Mouse (Mus musculus): ENCODE measurements around the gene Mlh1. TPM values are rescaled to one million over a fixed set of nuclear protein-coding genes. Genes with fewer than 3 reads are reported as not detected.

The Mlh1 gene
- polyA plus RNA-seq, 1 experiment from 2014 or later: 48.6 TPM

DNA sequence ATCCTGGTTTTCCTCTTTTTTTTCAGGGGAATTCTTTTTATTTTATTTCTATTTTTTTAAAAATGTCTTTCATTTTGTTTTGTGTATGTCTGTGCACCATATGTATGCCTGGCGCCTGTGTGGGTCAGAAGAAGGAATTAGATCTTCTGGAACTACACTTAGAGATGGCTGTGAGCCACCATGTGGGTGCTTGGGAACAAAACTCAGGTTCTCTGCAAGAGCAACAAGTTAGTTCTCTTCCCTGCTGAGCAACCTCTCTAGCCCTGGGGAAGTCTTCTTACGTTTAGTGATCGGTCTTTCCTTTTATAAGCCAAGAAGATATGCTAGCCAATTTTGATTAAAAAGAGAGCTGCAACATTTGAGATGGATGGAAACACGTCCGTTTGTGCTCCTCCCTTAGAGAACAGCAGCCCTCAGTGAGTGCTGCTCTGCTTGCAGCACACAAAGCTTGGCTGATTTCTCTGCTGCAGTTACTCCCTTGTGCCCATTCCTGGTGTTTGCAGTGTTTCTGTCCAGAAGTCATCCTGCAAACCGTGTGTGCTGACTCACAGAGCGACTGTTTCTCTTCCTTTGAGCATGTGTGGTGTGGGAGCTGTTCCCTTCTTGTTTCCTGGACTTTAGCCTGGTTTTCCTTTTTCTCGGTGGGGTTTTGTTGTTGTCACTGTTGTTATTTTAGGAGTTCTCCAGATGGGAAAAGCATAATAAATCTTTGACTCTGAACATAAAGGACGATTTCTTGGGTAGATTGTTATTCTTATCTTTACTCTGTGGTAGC is 66.8 kb downstream of the Mlh1 start:
- no peak for ATAC-seq (ENCODE audit: insufficient read depth, low FRiP score, low TSS enrichment)
- H3K9ac ChIP-seq (ENCODE audit: low read length): no peak overlapping the region
- no peak for DNase-seq (ENCODE audit: low spot score)

GRCm38 (mm10) chr9:111200208-111200607 is 71.4 kb downstream of the Mlh1 start:
- H3K9me3 ChIP-seq (ENCODE audit: control insufficient read depth, low read length): no peaks in the 10 kb centered on the region
- no peaks in the 10 kb centered on the region for H3K4me1 ChIP-seq (ENCODE audit: control insufficient read depth, insufficient read depth, low read length)
- no peak overlapping the region for H3K27ac ChIP-seq (ENCODE audit: low read depth, low read length)
- H3K4me2 ChIP-seq (ENCODE audit: low read depth): no peak overlapping the region
- DNase-seq (ENCODE audit: low spot score) (no peak), ATAC-seq (ENCODE audit: insufficient read depth, low FRiP score, low TSS enrichment) (no peak)
- H3K27me3 ChIP-seq (ENCODE audit: control insufficient read depth, insufficient read depth, low read length): no peaks in the 10 kb centered on the region
- H3K9ac ChIP-seq (ENCODE audit: low read length): no peak overlapping the region
- no peaks in the 10 kb centered on the region; the same call in 1 of the 2 replicates for H3K36me3 ChIP-seq (ENCODE audit: control insufficient read depth, insufficient read depth, low read length)
- H3K4me3 ChIP-seq (ENCODE audit: low read depth, low read length): no peak overlapping the region

More for the DNA sequence above, 66.8 kb downstream of the Mlh1 start:
- Histone ChIP-seq H3K4me2 (ENCODE audit: low read depth) (no peak overlapping the region), H3K27ac (ENCODE audit: low read depth, low read length) (no peak overlapping the region), H3K4me3 (ENCODE audit: low read depth, low read length) (no peak overlapping the region), H3K36me3 (ENCODE audit: control insufficient read depth, insufficient read depth, low read length) (no peaks in the 10 kb centered on the region), H3K4me1 (ENCODE audit: control insufficient read depth, insufficient read depth, low read length) (no peaks in the 10 kb centered on the region), H3K27me3 (ENCODE audit: control insufficient read depth, insufficient read depth, low read length) (no peaks in the 10 kb centered on the region), H3K9me3 (ENCODE audit: control insufficient read depth, low read length) (no peaks in the 10 kb centered on the region)
- WGBS: 66% methylated on average over 9 of the region's 9 CpGs

DNA sequence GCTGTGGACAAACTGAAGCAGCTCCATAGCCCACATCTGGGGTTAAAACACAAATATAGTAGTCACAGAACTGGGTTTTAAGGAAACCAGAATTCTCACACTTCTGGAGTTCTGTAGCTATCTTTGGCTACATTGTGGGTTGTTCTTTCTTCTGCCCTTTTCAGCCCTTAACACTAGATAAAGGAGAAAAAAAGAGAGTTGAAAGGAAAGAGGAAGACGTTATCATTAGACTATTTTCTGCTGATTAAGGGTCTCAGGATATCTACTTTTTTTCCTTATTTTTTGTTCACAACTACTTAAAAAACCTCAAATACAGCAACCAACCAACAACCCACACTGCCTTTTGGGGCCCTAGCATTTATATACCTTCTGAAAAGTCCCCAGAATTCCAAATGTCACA is 73.3 kb downstream of the Mlh1 start:
- H3K4me3 ChIP-seq (ENCODE audit: low read depth, low read length): no peak overlapping the region
- H3K36me3 ChIP-seq (ENCODE audit: control insufficient read depth, insufficient read depth, low read length): no peaks in the 10 kb centered on the region; the same call in 1 of the 2 replicates
- H3K27me3 ChIP-seq (ENCODE audit: control insufficient read depth, insufficient read depth, low read length): no peaks in the 10 kb centered on the region
- no peaks in the 10 kb centered on the region for H3K9me3 ChIP-seq (ENCODE audit: control insufficient read depth, low read length)
- no peaks in the 10 kb centered on the region for H3K4me1 ChIP-seq (ENCODE audit: control insufficient read depth, insufficient read depth, low read length)
- no peak overlapping the region for H3K4me2 ChIP-seq (ENCODE audit: low read depth)
- DNase-seq (ENCODE audit: low spot score): no peak
- 94% methylated on average over 1 of the region's 1 CpGs for WGBS
- ATAC-seq (ENCODE audit: insufficient read depth, low FRiP score, low TSS enrichment): no peak
- H3K27ac ChIP-seq (ENCODE audit: low read depth, low read length): no peak overlapping the region
- H3K9ac ChIP-seq (ENCODE audit: low read length): no peak overlapping the region

DNA sequence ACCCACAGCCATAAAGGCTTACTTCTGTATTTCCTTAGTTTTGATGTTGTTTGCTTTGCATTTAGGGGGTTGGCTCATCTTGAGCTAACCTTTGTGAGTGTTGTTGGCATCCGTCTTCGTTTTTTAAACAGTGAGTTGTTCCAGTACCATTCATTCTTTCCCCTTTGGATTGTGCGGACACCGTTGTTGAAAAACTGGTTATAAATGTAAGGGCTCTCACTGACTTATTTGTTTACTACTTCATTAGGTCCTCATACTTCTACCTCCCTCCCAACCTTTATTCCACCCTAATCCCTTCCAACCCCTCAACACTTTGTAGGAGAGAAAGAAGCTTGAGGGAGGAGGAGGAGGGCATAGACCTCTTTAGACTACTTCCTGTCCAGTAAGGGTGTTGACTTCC is 73.9 kb downstream of the Mlh1 start:
- H3K4me2 ChIP-seq (ENCODE audit: low read depth): no peak overlapping the region
- no peak overlapping the region for H3K27ac ChIP-seq (ENCODE audit: low read depth, low read length)
- no peak overlapping the region for H3K4me3 ChIP-seq (ENCODE audit: low read depth, low read length)
- WGBS: 94% methylated on average over 4 of the region's 4 CpGs
- H3K9me3 ChIP-seq (ENCODE audit: control insufficient read depth, low read length): no peaks in the 10 kb centered on the region
- ATAC-seq (ENCODE audit: insufficient read depth, low FRiP score, low TSS enrichment) (no peak), DNase-seq (ENCODE audit: low spot score) (no peak)
- no peak overlapping the region for H3K9ac ChIP-seq (ENCODE audit: low read length)
- H3K36me3 ChIP-seq (ENCODE audit: control insufficient read depth, insufficient read depth, low read length): no peaks in the 10 kb centered on the region; the same call in 1 of the 2 replicates
- no peaks in the 10 kb centered on the region for H3K27me3 ChIP-seq (ENCODE audit: control insufficient read depth, insufficient read depth, low read length)
- H3K4me1 ChIP-seq (ENCODE audit: control insufficient read depth, insufficient read depth, low read length): no peaks in the 10 kb centered on the region

DNA sequence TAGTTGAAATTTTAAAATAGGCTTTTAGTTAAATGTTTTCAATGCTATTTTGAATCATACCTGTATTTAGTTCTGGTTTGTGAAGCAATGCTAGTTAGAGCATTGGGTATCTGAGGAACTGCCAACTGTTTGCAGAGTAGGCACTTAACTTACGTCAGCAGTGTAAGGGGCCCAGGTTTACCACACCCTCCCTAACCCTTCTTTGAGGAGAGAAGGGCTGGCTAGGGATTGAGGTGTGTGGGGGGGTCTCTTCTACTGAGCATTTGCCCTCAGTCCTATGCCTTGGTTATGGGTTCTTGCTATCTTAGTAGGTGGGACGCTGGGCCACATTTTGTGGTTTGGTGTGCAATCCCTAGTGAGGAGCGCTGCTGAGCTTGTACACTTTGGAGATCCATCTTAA is 74.5 kb downstream of the Mlh1 start:
- no peak overlapping the region for H3K4me3 ChIP-seq (ENCODE audit: low read depth, low read length)
- no peak for DNase-seq (ENCODE audit: low spot score)
- H3K27ac ChIP-seq (ENCODE audit: low read depth, low read length): no peak overlapping the region
- no peaks in the 10 kb centered on the region for H3K9me3 ChIP-seq (ENCODE audit: control insufficient read depth, low read length)
- H3K4me2 ChIP-seq (ENCODE audit: low read depth): no peak overlapping the region
- WGBS: 92% methylated on average over 3 of the region's 3 CpGs
- H3K9ac ChIP-seq (ENCODE audit: low read length): no peak overlapping the region
- no peaks in the 10 kb centered on the region for H3K27me3 ChIP-seq (ENCODE audit: control insufficient read depth, insufficient read depth, low read length)
- no peaks in the 10 kb centered on the region for H3K4me1 ChIP-seq (ENCODE audit: control insufficient read depth, insufficient read depth, low read length)
- no peak for ATAC-seq (ENCODE audit: insufficient read depth, low FRiP score, low TSS enrichment)
- H3K36me3 ChIP-seq (ENCODE audit: control insufficient read depth, insufficient read depth, low read length): no peaks in the 10 kb centered on the region; the same call in 1 of the 2 replicates

DNA sequence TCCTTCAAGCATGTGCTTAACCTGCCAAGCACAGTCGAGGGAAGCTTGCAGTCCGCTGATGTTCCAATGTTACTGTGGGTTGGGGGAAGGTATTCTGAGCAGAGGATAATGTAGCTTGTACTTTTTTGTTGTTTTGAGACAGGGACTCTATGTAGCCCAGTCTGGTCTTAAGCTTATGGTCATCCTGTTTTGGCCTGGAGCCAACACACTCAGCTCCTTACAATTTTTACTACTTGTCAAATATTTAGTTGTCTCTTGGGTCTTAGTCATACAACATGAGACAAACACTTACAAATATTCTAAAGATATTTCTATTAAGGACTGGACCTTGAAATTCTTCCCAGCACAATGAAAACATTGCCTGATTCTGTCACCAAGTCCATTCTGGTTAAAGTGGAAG is 78.4 kb downstream of the Mlh1 start:
- H3K4me3 ChIP-seq (ENCODE audit: low read depth, low read length): no peak overlapping the region
- no peaks in the 10 kb centered on the region for H3K4me1 ChIP-seq (ENCODE audit: control insufficient read depth, insufficient read depth, low read length)
- peaks cover 2% of the 10 kb centered on the region; the same call in 1 of the 2 replicates for H3K36me3 ChIP-seq (ENCODE audit: control insufficient read depth, insufficient read depth, low read length)
- DNase-seq (ENCODE audit: low spot score) (no peak), ATAC-seq (ENCODE audit: insufficient read depth, low FRiP score, low TSS enrichment) (no peak)
- no peaks in the 10 kb centered on the region for H3K27me3 ChIP-seq (ENCODE audit: control insufficient read depth, insufficient read depth, low read length)
- no peaks in the 10 kb centered on the region for H3K9me3 ChIP-seq (ENCODE audit: control insufficient read depth, low read length)
- H3K4me2 ChIP-seq (ENCODE audit: low read depth): no peak overlapping the region
- H3K27ac ChIP-seq (ENCODE audit: low read depth, low read length): no peak overlapping the region
- WGBS: 96% methylated on average over 2 of the region's 2 CpGs
- H3K9ac ChIP-seq (ENCODE audit: low read length): no peak overlapping the region

GRCm38 (mm10) chr9:111188731-111189130 is 82.9 kb downstream of the Mlh1 start:
- ATAC-seq (ENCODE audit: insufficient read depth, low FRiP score, low TSS enrichment): no peak

GRCm38 (mm10) chr9:111186861-111187260 is 84.7 kb downstream of the Mlh1 start:
- Histone ChIP-seq H3K36me3 (ENCODE audit: control insufficient read depth, insufficient read depth, low read length) (peaks cover 2% of the 10 kb centered on the region; the same call in 1 of the 2 replicates), H3K27me3 (ENCODE audit: control insufficient read depth, insufficient read depth, low read length) (no peaks in the 10 kb centered on the region), H3K4me2 (ENCODE audit: low read depth) (no peak overlapping the region), H3K4me1 (ENCODE audit: control insufficient read depth, insufficient read depth, low read length) (no peaks in the 10 kb centered on the region), H3K9ac (ENCODE audit: low read length) (no peak overlapping the region), H3K4me3 (ENCODE audit: low read depth, low read length) (no peak overlapping the region), H3K9me3 (ENCODE audit: control insufficient read depth, low read length) (no peaks in the 10 kb centered on the region), H3K27ac (ENCODE audit: low read depth, low read length) (no peak overlapping the region)
- DNase-seq (ENCODE audit: low spot score) (no peak), ATAC-seq (ENCODE audit: insufficient read depth, low FRiP score, low TSS enrichment) (no peak)
- WGBS: 77% methylated on average over 6 of the region's 6 CpGs

More at GRCm38 (mm10) chr9:111188731-111189130, 82.9 kb downstream of the Mlh1 start:
- H3K27ac ChIP-seq (ENCODE audit: low read depth, low read length): no peak overlapping the region
- H3K36me3 ChIP-seq (ENCODE audit: control insufficient read depth, insufficient read depth, low read length): peaks cover 2% of the 10 kb centered on the region; the same call in 1 of the 2 replicates
- WGBS: 85% methylated on average over 7 of the region's 7 CpGs
- H3K9me3 ChIP-seq (ENCODE audit: control insufficient read depth, low read length): no peaks in the 10 kb centered on the region
- H3K27me3 ChIP-seq (ENCODE audit: control insufficient read depth, insufficient read depth, low read length): no peaks in the 10 kb centered on the region
- no peak overlapping the region for H3K4me3 ChIP-seq (ENCODE audit: low read depth, low read length)
- no peaks in the 10 kb centered on the region for H3K4me1 ChIP-seq (ENCODE audit: control insufficient read depth, insufficient read depth, low read length)
- H3K9ac ChIP-seq (ENCODE audit: low read length): no peak overlapping the region
- H3K4me2 ChIP-seq (ENCODE audit: low read depth): no peak overlapping the region
- no peak for DNase-seq (ENCODE audit: low spot score)

DNA sequence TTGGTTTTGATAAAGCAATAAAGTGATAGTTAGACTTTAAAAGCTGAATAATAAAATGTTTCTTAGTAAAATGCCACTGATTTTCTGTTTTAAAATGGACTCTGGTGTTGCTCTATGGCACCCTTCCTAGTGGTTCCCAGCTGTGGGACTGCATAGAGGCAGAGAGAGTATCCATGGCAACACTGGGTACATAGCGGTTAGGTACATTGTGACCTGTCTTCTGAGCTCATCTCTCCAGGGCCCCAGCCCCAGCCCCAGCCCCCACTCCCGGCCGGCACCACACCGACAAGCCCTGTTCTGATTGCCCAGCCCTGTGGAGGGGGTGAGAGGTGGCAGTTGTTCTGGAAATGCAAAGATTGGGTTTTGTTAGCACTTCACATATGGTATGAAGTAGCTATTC is 86.7 kb downstream of the Mlh1 start:
- Histone ChIP-seq H3K4me2 (ENCODE audit: low read depth) (no peak overlapping the region), H3K4me3 (ENCODE audit: low read depth, low read length) (no peak overlapping the region), H3K9ac (ENCODE audit: low read length) (no peak overlapping the region), H3K27ac (ENCODE audit: low read depth, low read length) (no peak overlapping the region), H3K9me3 (ENCODE audit: control insufficient read depth, low read length) (no peaks in the 10 kb centered on the region), H3K36me3 (ENCODE audit: control insufficient read depth, insufficient read depth, low read length) (peaks cover under 1% of the 10 kb centered on the region; the same call in 1 of the 2 replicates), H3K4me1 (ENCODE audit: control insufficient read depth, insufficient read depth, low read length) (no peaks in the 10 kb centered on the region), H3K27me3 (ENCODE audit: control insufficient read depth, insufficient read depth, low read length) (no peaks in the 10 kb centered on the region)
- ATAC-seq (ENCODE audit: insufficient read depth, low FRiP score, low TSS enrichment) (no peak), DNase-seq (ENCODE audit: low spot score) (no peak)
- 41% methylated on average over 4 of the region's 4 CpGs for WGBS
